Mouse (Mus musculus) hindbrain, embryonic 14.5 days (tissue): ENCODE data around the gene Wnt16. TPM values are rescaled to one million over a fixed set of nuclear protein-coding genes. Genes with fewer than 3 reads are reported as not detected.

ENCODE experiments used
- ATAC-seq: fragments of 200-750 bp; cut with Nextera tagmentation; 2 replicates; pipeline ENCODE4 v1.8.0; 2017; ENCODE audit warnings: moderate number of reproducible peaks, mild to moderate bottlenecking, moderate TSS enrichment, moderate library complexity; ENCODE audit not compliant: low FRiP score
- DNase-seq: peaks from one replicate; pipeline ENCODE4 v3.0.0-alpha.2; 2015; ENCODE audit warnings: low spot score
- H3K27ac ChIP-seq: fragments of 300-500 bp; sonication (generic); 2 replicates; pipeline ENCODE4 v1.5.1; 2014; ENCODE audit warnings: mild to moderate bottlenecking, moderate library complexity
- H3K27me3 ChIP-seq: fragments of 300-500 bp; sonication (generic); 2 replicates; pipeline ENCODE4 v1.6.1; 2014; ENCODE audit warnings: mild to moderate bottlenecking, low read length, mixed read lengths; ENCODE audit not compliant: control insufficient read depth, insufficient read depth
- H3K36me3 ChIP-seq: fragments of 300-500 bp; sonication (generic); replicated peaks from 2 replicates; pipeline ENCODE4 v1.6.1; 2014; ENCODE audit not compliant: control insufficient read depth, insufficient read depth
- H3K4me1 ChIP-seq: fragments of 300-500 bp; sonication (generic); replicated peaks from 2 replicates; pipeline ENCODE4 v1.6.1; 2014; ENCODE audit warnings: antibody characterized with exemption, low read length, mixed read lengths; ENCODE audit not compliant: control insufficient read depth, insufficient read depth
- H3K4me2 ChIP-seq: fragments of 300-500 bp; sonication (generic); replicated peaks from 2 replicates; pipeline ENCODE4 v1.6.1; 2014; ENCODE audit warnings: mild to moderate bottlenecking, moderate library complexity
- H3K4me3 ChIP-seq: fragments of 300-500 bp; sonication (generic); replicated peaks from 2 replicates; pipeline ENCODE4 v1.5.1; 2014; ENCODE audit warnings: mild to moderate bottlenecking, low read length
- H3K9ac ChIP-seq: fragments of 300-500 bp; sonication (generic); 2 replicates; pipeline ENCODE4 v1.6.1; 2014
- H3K9me3 ChIP-seq: fragments of 300-500 bp; sonication (generic); 2 replicates; pipeline ENCODE4 v1.6.1; 2016; ENCODE audit warnings: low read length; ENCODE audit not compliant: control insufficient read depth
- WGBS: fragments of 180-500 bp; shearing (Covaris S2); extraction: QIAGEN DNeasy Blood & Tissue Kit; methylation state at CpG from one replicate; pipeline ENCODE4 v1.1.7; 2014; 5-methylcytosine and 5-hydroxymethylcytosine counted together
- polyA plus RNA-seq: library from polyadenylated mRNA; unstranded; fragments of >200 nt; fragmentation: Nextera tagmentation; extraction: Ambion mirVana; gene quantifications from 2 replicates; pipeline ENCODE4 v1.2.1, GENCODE M21; 2014

The Wnt16 gene
- polyA plus RNA-seq, 1 experiment from 2014 or later: 0.16 TPM

DNA sequence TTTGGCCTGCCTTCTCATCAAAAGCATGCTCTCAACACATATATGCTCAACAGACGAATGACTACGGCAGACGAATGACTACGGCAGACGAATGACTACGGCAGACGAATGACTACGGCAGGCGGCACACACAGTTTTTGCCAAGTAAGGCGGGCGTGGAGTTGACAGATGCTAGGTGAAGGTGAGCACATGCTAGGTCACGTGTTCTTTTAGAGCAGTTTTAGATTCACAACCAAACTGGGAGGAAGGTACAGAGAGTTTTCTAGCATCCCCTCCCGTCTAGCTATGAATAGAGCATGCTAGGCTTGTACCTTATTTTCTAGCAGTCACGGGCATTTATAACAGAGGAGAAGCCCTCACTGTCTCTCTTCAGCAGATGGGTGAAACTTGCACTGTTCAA is 52.8 kb downstream of the Wnt16 start:
- no peaks in the 10 kb centered on the region for H3K9me3 ChIP-seq
- no peaks in the 10 kb centered on the region for H3K27me3 ChIP-seq
- 96% methylated on average over 14 of the region's 14 CpGs for WGBS
- DNase-seq (no peak), ATAC-seq (no peak)
- H3K27ac ChIP-seq: no peak overlapping the region
- no peaks in the 10 kb centered on the region for H3K36me3 ChIP-seq
- no peaks in the 10 kb centered on the region for H3K4me1 ChIP-seq
- H3K4me2 ChIP-seq: no peak overlapping the region
- H3K4me3 ChIP-seq: no peak overlapping the region
- H3K9ac ChIP-seq: no peak overlapping the region

DNA sequence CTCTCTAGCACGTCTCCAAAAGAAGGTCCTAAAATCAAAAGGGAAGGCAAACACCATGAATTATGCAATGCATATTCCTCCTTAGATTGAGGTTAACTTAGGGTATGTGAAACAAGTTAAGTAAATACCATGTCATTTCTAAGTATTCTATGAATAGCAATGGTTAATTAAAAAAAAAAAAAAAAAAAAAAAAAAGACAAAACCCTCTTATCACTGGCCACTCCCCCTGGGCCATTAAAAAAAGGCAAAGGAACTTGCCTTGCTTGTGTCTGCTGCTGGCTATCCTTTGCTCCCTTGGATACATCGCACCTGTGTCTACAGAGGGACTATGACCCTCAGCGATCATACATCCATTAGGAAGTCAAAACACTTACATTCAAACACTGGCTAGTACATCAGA is 55.3 kb downstream of the Wnt16 start:
- Histone ChIP-seq H3K4me1 (no peaks in the 10 kb centered on the region), H3K27me3 (no peaks in the 10 kb centered on the region), H3K36me3 (no peaks in the 10 kb centered on the region), H3K4me3 (no peak overlapping the region), H3K4me2 (no peak overlapping the region), H3K27ac (no peak overlapping the region), H3K9ac (no peak overlapping the region), H3K9me3 (no peaks in the 10 kb centered on the region)
- ATAC-seq: no peak
- 91% methylated on average over 3 of the region's 3 CpGs for WGBS
- DNase-seq: no peak

DNA sequence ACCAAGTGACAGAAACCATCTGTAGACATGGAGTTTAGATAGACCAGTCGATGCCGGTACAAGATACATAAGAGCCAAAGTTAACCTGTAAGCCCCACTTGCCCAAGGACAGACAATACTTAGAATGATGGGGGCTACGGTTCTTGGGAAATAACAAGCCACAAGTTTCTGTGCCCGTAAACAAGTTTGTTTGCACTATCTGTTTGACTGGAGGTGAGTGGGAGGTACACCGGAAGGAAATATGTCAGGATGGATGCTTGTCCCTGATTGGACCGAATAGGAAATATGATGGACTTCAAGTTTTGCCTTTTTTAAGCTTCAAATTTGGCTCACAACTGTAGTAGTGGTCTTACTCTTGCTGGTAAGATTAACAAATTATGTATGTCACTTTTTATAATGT is 55.7 kb downstream of the Wnt16 start:
- H3K9me3 ChIP-seq: no peaks in the 10 kb centered on the region
- no peak overlapping the region for H3K4me2 ChIP-seq
- no peak for DNase-seq
- H3K4me3 ChIP-seq: no peak overlapping the region
- H3K4me1 ChIP-seq: no peaks in the 10 kb centered on the region
- WGBS: 95% methylated on average over 6 of the region's 6 CpGs
- no peak for ATAC-seq
- no peak overlapping the region for H3K27ac ChIP-seq
- no peaks in the 10 kb centered on the region for H3K27me3 ChIP-seq
- no peaks in the 10 kb centered on the region for H3K36me3 ChIP-seq
- no peak overlapping the region for H3K9ac ChIP-seq

DNA sequence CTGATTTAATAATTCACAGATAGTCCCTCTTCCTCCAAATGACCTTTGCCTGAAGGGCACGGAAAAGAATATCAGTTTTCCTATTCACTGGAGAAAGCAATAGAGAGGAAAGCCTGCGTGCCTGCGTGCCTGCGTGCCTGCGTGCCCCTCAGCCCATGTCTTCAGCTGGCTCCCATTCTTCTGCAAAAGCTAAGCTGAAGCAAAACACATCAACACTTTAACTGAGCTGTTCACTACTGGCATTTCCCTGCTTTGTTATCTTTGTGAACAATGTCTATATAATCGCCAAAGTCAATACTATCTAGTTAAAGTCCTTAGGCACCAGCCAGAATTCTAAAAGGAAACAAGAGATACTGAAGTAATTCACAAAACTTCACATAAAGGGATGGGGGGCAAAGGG is 56.4 kb downstream of the Wnt16 start:
- Histone ChIP-seq H3K36me3 (no peaks in the 10 kb centered on the region), H3K9ac (no peak overlapping the region), H3K4me2 (no peak overlapping the region), H3K27ac (no peak overlapping the region), H3K27me3 (no peaks in the 10 kb centered on the region), H3K9me3 (no peaks in the 10 kb centered on the region), H3K4me1 (no peaks in the 10 kb centered on the region), H3K4me3 (no peak overlapping the region)
- DNase-seq: no peak
- ATAC-seq: no peak
- WGBS: 61% methylated on average over 6 of the region's 6 CpGs

DNA sequence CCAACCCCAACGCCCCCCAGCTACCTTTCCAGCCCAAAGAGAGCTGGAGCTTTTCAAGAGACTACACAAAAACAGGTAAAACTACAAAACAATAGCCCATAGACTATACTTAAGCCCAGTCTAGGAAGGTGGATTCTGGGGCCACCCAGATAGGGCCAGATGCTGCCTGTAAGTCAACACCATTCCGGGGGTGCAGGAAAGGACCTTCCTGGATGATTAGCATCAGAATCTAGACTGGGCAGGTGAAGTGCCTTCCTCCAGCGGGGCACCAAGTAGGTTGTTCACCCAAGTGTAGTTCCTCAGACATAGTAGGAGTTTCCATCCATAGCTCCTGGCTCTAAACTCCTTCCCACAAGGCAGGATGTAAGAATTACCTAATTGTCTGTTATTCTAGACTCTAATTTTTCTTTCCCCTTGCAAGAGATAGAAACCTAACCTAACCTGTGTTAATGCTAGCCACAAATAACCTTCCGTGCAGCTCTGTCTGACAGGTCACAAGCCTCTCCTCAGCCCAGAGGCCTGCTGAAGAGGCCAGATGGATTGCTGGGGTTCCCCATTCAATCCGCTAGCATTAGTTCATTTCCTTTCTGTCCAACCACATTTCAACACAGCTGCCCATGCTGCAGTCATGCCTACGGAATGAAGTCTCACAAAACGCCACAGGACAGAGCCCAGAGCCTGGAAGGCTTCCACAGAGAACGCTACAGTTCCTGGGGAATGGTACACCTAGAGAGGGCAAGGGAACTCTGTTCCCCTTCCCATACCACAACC is 59.3 kb downstream of the Wnt16 start:
- no peaks in the 10 kb centered on the region for H3K9me3 ChIP-seq
- H3K27me3 ChIP-seq: no peaks in the 10 kb centered on the region
- no peak for ATAC-seq
- no peaks in the 10 kb centered on the region for H3K4me1 ChIP-seq
- no peak overlapping the region for H3K4me3 ChIP-seq
- no peak for DNase-seq
- H3K9ac ChIP-seq: no peak overlapping the region
- H3K36me3 ChIP-seq: no peaks in the 10 kb centered on the region
- WGBS: 83% methylated on average over 8 of the region's 8 CpGs
- no peak overlapping the region for H3K27ac ChIP-seq
- no peak overlapping the region for H3K4me2 ChIP-seq

Other genes with a start within 250 kb of the Wnt16 start
- 81.1 and 101 TPM in 2 replicates for gene Fam3c, start 68.0 kb downstream of the Wnt16 start, polyA plus RNA-seq